8 mouse cellular contexts compared by ENCODE assay signal in the genomic region with DNA sequence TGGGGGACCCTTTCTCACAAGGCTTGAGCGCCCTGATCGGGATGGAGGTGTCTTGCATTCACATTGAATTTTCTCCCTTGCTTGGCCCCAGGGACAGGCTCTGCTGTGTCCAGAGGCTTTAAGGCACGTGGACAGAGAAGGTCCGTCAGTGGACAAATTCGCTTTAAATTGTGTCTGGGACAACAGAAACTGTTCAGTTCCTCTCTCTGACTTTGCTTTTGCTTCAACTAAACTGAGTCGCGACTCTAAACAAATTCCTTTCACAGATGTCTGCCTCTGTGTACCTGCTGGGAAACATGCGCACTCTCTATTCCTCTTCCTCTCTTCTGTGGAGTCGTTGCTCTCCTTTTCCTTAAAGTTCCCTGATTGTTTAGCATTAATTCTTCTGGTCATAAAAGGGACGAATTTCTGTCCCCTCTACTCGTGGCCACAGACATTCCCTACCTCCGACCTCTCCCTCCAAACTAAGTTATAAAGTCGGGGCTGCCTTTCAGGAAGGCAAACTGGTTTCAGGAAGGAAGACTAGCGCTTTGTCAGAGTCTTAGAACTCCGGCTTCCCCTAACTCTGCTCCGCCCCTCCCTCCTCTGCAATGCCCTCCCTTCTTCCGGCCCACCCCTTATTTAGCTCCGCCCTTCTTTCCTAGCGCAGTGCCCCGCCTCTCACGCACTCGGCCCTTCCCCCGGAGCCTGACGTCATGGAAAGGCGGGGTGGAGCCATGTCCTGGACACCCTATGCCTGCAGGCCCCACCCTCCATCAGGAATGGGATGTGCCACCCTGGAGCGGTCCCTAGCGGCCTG. TPM values are rescaled to one million over a fixed set of nuclear protein-coding genes. Genes with fewer than 3 reads are reported as not detected.
DNase-seq lines count a peak whose midpoint lies in the region; ATAC-seq lines count a peak whose summit lies in the region.

No protein-coding gene starts in this region.

- H3K27ac ChIP-seq in hindbrain, embryonic 13.5 days: peak overlapping the region; percentile 71

- H3K4me1 ChIP-seq in hindbrain, embryonic 13.5 days (replicated peaks): peaks cover 21% of the 10 kb centered on the region

- ATAC-seq in hindbrain, embryonic 13.5 days (ENCODE audit: low FRiP score): peak; percentile 97

- under 1% methylated on average over 27 of the region's 27 CpGs for WGBS in hindbrain, embryonic 13.5 days

- H3K4me3 ChIP-seq in hindbrain, embryonic 13.5 days: peak overlapping the region; percentile 37

- H3K4me2 ChIP-seq in hindbrain, embryonic 13.5 days: peak overlapping the region; percentile 67

- DNase-seq in Muller cell, postnatal 12 days (ENCODE audit: inconsistent ontology term): peak; percentile 100
- peak; percentile 99 for DNase-seq in cerebellum, adult 9-11 months
- DNase-seq in frontal cortex, postnatal 10 days (ENCODE audit: low spot score in 2 of 2): peak; percentile 97 to 98
- DNase-seq in layer of hippocampus, postnatal 25 days (ENCODE audit: extremely low spot score in 1 of 2, low spot score in 1 of 2): peak; percentile 94 to 97
- peak; percentile 100 for DNase-seq in lung, postnatal 25 days (ENCODE audit: low spot score)
- DNase-seq in retina, embryonic 14.5 days (ENCODE audit: low spot score): peak; percentile 98
- peak; percentile 98 for DNase-seq in thymus, postnatal 4 days

- H3K9me3 ChIP-seq in hindbrain, embryonic 13.5 days: no peaks in the 10 kb centered on the region

- H3K36me3 ChIP-seq in hindbrain, embryonic 13.5 days: no peaks in the 10 kb centered on the region

- peak overlapping the region; percentile 65 for H3K9ac ChIP-seq in hindbrain, embryonic 13.5 days

- no peaks in the 10 kb centered on the region for H3K27me3 ChIP-seq in hindbrain, embryonic 13.5 days

RNA-seq across cellular contexts. Expression of a gene that starts 56.9 kb away (rescaled TPM):
- 2.6 and 3.4 TPM in 2 replicates for polyA plus RNA-seq in hindbrain, embryonic 13.5 days (2015; fragmentation: Nextera tagmentation; extraction: Ambion mirVana)
- 10 to 100 TPM; 24.4 to 26.5 TPM for total RNA-seq in layer of hippocampus, postnatal 25 days (2021)

Comparison
In these comparisons a context has a peak if more than half of its experiments do, and no peak if none do; other contexts are left out.
1. Peak in every context shown above with its lines: DNase-seq, ATAC-seq, H3K4me3 ChIP-seq and H3K27ac ChIP-seq.